Mouse (Mus musculus): ENCODE data around the gene 4930432K21Rik. TPM values are rescaled to one million over a fixed set of nuclear protein-coding genes. Genes with fewer than 3 reads are reported as not detected.

Gene 4930432K21Rik
- polyA plus RNA-seq (2012; rRNA removed; ENCODE audit: low replicate concordance), result 0.98 and 1.0 TPM in 2 replicates

GRCm38 (mm10) chr8:84147769-84148530, at the start of gene 4930432K21Rik, which contains the start of gene Cc2d1a:
4930432K21Rik (plus strand) TSS chr8:84148025.
Cc2d1a (minus strand) TSS chr8:84147936.

GRCm38 (mm10) chr8:84104697-84105609, 42.9 kb upstream of the 4930432K21Rik start, which contains the start of gene Dcaf15:
Dcaf15 (minus strand) TSS chr8:84104768.

GRCm38 (mm10) chr8:84125656-84126055, 22.2 kb upstream of the 4930432K21Rik start, which contains the start of gene Podnl1:
Podnl1 (plus strand) TSS chr8:84125989.

DNA sequence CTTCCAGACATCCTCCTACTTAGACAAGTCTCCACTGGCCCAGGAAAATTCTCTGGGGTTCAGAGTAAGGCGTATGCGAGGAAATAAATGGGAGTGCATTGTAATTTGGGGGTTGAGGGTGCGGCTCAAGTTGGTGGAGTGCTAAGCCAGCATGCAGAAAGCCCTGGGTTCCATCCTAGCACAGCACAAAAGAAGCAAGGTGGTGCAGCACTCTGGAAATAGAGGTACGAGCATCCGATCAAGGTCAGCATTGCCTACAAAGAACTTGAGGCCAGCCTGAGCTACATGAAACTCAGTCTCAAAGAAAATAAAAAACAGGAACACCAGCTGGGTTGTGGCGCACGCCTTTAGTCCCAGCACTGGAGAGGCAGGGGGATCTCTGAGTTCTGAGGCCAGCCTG, 37.3 kb downstream of the 4930432K21Rik start, which contains the start of gene Nanos3:
Gene Nanos3 (minus strand): TSS at position 101 of the 400 bp plus-strand sequence.

Other genes with a start within 250 kb of the 4930432K21Rik start
- 40.0 and 49.0 TPM in 2 replicates for gene Adgrl1, start 247.9 kb upstream of the 4930432K21Rik start, polyA plus RNA-seq (2012; rRNA removed; ENCODE audit: low replicate concordance)
- gene Gm10644, start 192.8 kb upstream of the 4930432K21Rik start, polyA plus RNA-seq (2012; rRNA removed; ENCODE audit: low replicate concordance), result 2.4 and 3.7 TPM in 2 replicates
- gene Asf1b, start 192.5 kb upstream of the 4930432K21Rik start, polyA plus RNA-seq (2012; rRNA removed; ENCODE audit: low replicate concordance), result 8.2 and 20.3 TPM in 2 replicates
- gene Prkaca, start 175.0 kb upstream of the 4930432K21Rik start, polyA plus RNA-seq (2012; rRNA removed; ENCODE audit: low replicate concordance), result 102 and 146 TPM in 2 replicates
- gene Samd1, start 150.4 kb upstream of the 4930432K21Rik start, polyA plus RNA-seq (2012; rRNA removed; ENCODE audit: low replicate concordance), result 46.9 and 49.2 TPM in 2 replicates
- 0.55 TPM in 1 of 2 replicates, not detected in the other for gene 1700067K01Rik, start 146.5 kb upstream of the 4930432K21Rik start, polyA plus RNA-seq (2012; rRNA removed; ENCODE audit: low replicate concordance)
- gene 2210011C24Rik, start 135.9 kb upstream of the 4930432K21Rik start, polyA plus RNA-seq (2012; rRNA removed; ENCODE audit: low replicate concordance), result 0.47 and 0.85 TPM in 2 replicates
- gene Palm3, start 126.6 kb upstream of the 4930432K21Rik start, polyA plus RNA-seq (2012; rRNA removed; ENCODE audit: low replicate concordance), result 0.29 and 0.61 TPM in 2 replicates
- 39.9 and 64.5 TPM in 2 replicates for gene Il27ra, start 105.4 kb upstream of the 4930432K21Rik start, polyA plus RNA-seq (2012; rRNA removed; ENCODE audit: low replicate concordance)
- gene Rln3, start 103.0 kb upstream of the 4930432K21Rik start, polyA plus RNA-seq (2012; rRNA removed; ENCODE audit: low replicate concordance), result 0.45 and 4.9 TPM in 2 replicates
- 0.47 and 1.1 TPM in 2 replicates for gene Gm10643, start 82.9 kb upstream of the 4930432K21Rik start, polyA plus RNA-seq (2012; rRNA removed; ENCODE audit: low replicate concordance)
- gene Rfx1, start 81.2 kb upstream of the 4930432K21Rik start, polyA plus RNA-seq (2012; rRNA removed; ENCODE audit: low replicate concordance), result 26.0 and 50.0 TPM in 2 replicates
- 51.1 and 78.9 TPM in 2 replicates for gene Dcaf15, start 43.3 kb upstream of the 4930432K21Rik start, polyA plus RNA-seq (2012; rRNA removed; ENCODE audit: low replicate concordance)
- 3.0 and 7.2 TPM in 2 replicates for gene Podnl1, start 22.0 kb upstream of the 4930432K21Rik start, polyA plus RNA-seq (2012; rRNA removed; ENCODE audit: low replicate concordance)
- 23.4 and 36.5 TPM in 2 replicates for gene Cc2d1a, start 89 bp upstream of the 4930432K21Rik start, polyA plus RNA-seq (2012; rRNA removed; ENCODE audit: low replicate concordance)
- gene Nanos3, start 37.2 kb downstream of the 4930432K21Rik start, polyA plus RNA-seq (2012; rRNA removed; ENCODE audit: low replicate concordance), result 0.19 and 0.23 TPM in 2 replicates
- gene Zswim4, start 89.0 kb downstream of the 4930432K21Rik start, polyA plus RNA-seq (2012; rRNA removed; ENCODE audit: low replicate concordance), result 16.4 and 26.3 TPM in 2 replicates
- 112 and 138 TPM in 2 replicates for gene D8Ertd738e, start 101.7 kb downstream of the 4930432K21Rik start, polyA plus RNA-seq (2012; rRNA removed; ENCODE audit: low replicate concordance)
- gene Mri1, start 109.3 kb downstream of the 4930432K21Rik start, polyA plus RNA-seq (2012; rRNA removed; ENCODE audit: low replicate concordance), result 52.5 and 169 TPM in 2 replicates
- 31.4 and 43.9 TPM in 2 replicates for gene Ccdc130, start 122.4 kb downstream of the 4930432K21Rik start, polyA plus RNA-seq (2012; rRNA removed; ENCODE audit: low replicate concordance)
- 22.6 and 61.2 TPM in 2 replicates for gene Cacna1a, start 240.4 kb downstream of the 4930432K21Rik start, polyA plus RNA-seq (2012; rRNA removed; ENCODE audit: low replicate concordance)